Mouse (Mus musculus) E14TG2a.4 (cell line): ENCODE results near the gene Tmem198.

Experiments used
- H3K27me3 ChIP-seq: 2 replicates; pipeline ENCODE4 v1.6.1; 2014; ENCODE audit warnings: low read length, control low read depth; ENCODE audit not compliant: insufficient read depth
- H3K36me3 ChIP-seq: 2 replicates; pipeline ENCODE4 v1.6.1; 2014; ENCODE audit warnings: low read length, control low read depth; ENCODE audit not compliant: insufficient read depth
- H3K4me1 ChIP-seq: replicated peaks from 2 replicates; pipeline ENCODE4 v1.6.1; 2014; ENCODE audit warnings: low read depth, low read length, control low read depth
- H3K4me3 ChIP-seq: replicated peaks from 2 replicates; pipeline ENCODE4 v1.5.1; 2014; ENCODE audit warnings: mild to moderate bottlenecking, low read length
- H3K9me3 ChIP-seq: 2 replicates; pipeline ENCODE4 v1.6.1; 2014; ENCODE audit warnings: low read length, control low read depth
- CTCF ChIP-seq: conservative IDR thresholded peaks from 2 replicates; pipeline ENCODE4 v1.5.1; 2014; ENCODE audit warnings: low read length
- NANOG ChIP-seq: IDR thresholded peaks from 2 replicates; pipeline ENCODE4 v1.6.1; 2014; ENCODE audit warnings: borderline replicate concordance, low read length, mixed read lengths
- POU5F1 ChIP-seq: IDR thresholded peaks from 2 replicates; pipeline ENCODE4 v1.6.1; 2014; ENCODE audit warnings: low read length, borderline replicate concordance

Gene Tmem198

DNA sequence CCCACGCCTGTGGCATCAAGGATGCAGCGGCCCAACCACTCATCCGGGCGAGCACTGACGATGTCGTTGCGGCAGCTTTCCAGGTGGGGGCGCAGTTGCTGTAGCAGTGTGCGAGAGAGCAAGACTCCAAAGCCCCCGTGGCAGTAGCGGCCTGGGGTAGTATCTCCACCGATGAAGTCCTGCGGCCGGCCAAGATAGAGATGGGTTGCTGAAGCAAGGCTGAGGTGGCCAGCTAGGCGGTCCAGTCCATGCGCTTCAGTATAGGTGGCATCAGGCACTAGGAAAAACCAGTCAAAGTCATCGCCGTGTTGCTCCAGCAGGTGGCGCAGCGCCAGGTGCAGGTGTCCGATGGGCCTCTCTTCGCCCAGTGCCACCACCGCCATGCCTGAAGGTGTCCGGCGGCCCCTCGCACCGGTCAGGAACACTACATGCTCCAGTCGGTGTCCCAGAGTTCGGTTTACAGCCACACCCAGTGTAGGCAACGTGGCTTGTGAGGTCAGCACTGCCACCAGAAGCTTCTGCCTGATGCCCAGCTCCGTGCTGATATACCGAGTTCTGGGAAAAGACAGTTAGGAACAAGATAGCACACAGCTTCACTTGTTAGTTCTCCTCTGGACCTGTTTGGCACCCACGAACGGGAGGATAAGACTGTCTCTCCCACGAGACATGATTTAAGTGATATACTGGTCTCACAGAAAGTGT, 1.9 kb upstream of the Tmem198 start:
- H3K36me3 ChIP-seq: peaks cover 47% of the 10 kb centered on the region
- peaks cover 31% of the 10 kb centered on the region for H3K27me3 ChIP-seq
- no peak for TF ChIP-seq POU5F1
- TF ChIP-seq CTCF: peak; percentile 87
- TF ChIP-seq NANOG: no peak
- H3K4me1 ChIP-seq: peaks cover 71% of the 10 kb centered on the region
- H3K9me3 ChIP-seq: no peaks in the 10 kb centered on the region
- H3K4me3 ChIP-seq: peak overlapping the region; percentile 96

- Histone ChIP-seq H3K4me1 (peaks cover 75% of the 10 kb centered on the region), H3K4me3 (peak overlapping the region; percentile 96), H3K36me3 (peaks cover 42% of the 10 kb centered on the region), H3K27me3 (peaks cover 33% of the 10 kb centered on the region), H3K9me3 (no peaks in the 10 kb centered on the region)
- TF ChIP-seq CTCF: no peak
- TF ChIP-seq POU5F1: no peak
- no peak for TF ChIP-seq NANOG
These were observed 1.4 kb upstream of the Tmem198 start for GRCm38 (mm10) chr1:75477966-75478290.

DNA sequence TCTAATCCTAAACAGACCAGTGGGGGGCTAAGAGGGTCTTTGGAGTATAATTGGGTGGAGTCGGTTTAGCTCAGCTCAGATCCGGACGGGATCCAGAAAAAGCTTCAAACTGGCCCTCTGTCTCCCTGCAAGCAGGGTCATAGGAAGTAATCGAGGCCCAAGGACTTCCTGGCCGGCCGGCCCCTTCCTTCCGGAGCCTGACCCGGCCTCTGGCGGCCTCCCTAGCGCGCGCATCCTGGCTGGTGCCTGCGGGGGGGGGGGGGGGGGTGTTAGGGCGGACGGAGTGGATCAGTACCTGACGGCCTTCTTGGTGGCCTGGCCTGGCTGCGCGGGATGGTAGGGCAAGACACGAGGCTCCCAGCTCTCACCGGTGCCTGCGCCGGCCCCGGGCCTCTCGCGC, 835 bp upstream of the Tmem198 start:
- TF ChIP-seq POU5F1 (no peak), NANOG (no peak), CTCF (no peak)
- Histone ChIP-seq H3K27me3 (peaks cover 38% of the 10 kb centered on the region), H3K9me3 (no peaks in the 10 kb centered on the region), H3K4me1 (peaks cover 80% of the 10 kb centered on the region), H3K36me3 (peaks cover 36% of the 10 kb centered on the region), H3K4me3 (peak overlapping the region; percentile 96)

DNA sequence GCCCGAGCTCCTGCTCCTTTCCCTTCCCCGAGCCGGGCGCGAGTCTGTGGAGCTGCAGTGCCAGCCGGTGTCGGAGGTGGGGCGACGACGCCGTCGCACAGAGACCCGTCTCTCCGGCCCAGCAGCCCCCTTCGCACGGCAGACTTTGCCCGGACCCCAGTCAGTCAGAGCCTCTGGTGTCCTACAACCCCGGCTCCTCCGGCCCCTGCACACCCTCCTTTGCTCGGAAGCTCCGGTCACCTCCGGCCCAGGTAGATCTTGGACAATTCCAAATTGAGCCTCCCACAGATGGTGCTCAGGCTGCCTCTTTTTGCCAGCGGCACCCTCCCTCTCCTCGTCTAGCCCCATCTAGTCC, 280 bp downstream of the Tmem198 start:
- TF ChIP-seq POU5F1 (no peak), CTCF (no peak), NANOG (no peak)
- peak overlapping the region; percentile 96 for H3K4me3 ChIP-seq
- no peaks in the 10 kb centered on the region for H3K9me3 ChIP-seq
- peaks cover 74% of the 10 kb centered on the region for H3K4me1 ChIP-seq
- peaks cover 25% of the 10 kb centered on the region for H3K36me3 ChIP-seq
- peaks cover 50% of the 10 kb centered on the region for H3K27me3 ChIP-seq

DNA sequence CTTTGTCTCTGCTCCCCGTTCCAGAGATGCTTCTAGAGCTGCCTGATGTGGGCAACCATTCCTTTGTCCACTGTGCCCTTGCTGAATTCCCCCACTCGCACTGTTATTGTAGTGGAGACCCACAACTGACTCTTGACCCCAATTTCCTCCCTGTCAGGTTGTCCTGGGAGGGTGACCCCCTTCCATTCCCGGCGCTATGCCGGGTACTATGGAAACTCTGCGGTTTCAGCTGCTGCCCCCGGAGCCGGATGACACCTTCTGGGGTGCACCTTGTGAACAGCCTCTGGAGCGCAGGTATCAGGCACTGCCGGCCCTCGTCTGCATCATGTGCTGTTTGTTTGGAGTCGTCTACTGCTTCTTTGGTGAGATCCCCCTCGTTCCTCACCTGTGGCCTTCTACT, 704 bp downstream of the Tmem198 start:
- H3K4me1 ChIP-seq: peaks cover 70% of the 10 kb centered on the region
- H3K4me3 ChIP-seq: peak overlapping the region; percentile 96

GRCm38 (mm10) chr1:75480735-75481134, 1.4 kb downstream of the Tmem198 start:
- no peak for TF ChIP-seq NANOG
- no peak for TF ChIP-seq POU5F1
- no peak for TF ChIP-seq CTCF
- no peak overlapping the region for H3K4me3 ChIP-seq

More for the DNA sequence above, 704 bp downstream of the Tmem198 start:
- no peak for TF ChIP-seq CTCF
- no peak for TF ChIP-seq NANOG
- no peak for TF ChIP-seq POU5F1
- H3K27me3 ChIP-seq: peaks cover 54% of the 10 kb centered on the region
- no peaks in the 10 kb centered on the region for H3K9me3 ChIP-seq
- peaks cover 21% of the 10 kb centered on the region for H3K36me3 ChIP-seq

GRCm38 (mm10) chr1:75486561-75486960, 7.2 kb downstream of the Tmem198 start:
- no peaks in the 10 kb centered on the region for H3K9me3 ChIP-seq
- TF ChIP-seq CTCF (no peak), NANOG (no peak), POU5F1 (no peak)
- H3K36me3 ChIP-seq: no peaks in the 10 kb centered on the region; the same call in 1 of the 2 replicates
- peaks cover 94% of the 10 kb centered on the region for H3K27me3 ChIP-seq
- H3K4me3 ChIP-seq: peak overlapping the region; percentile 88
- peaks cover 65% of the 10 kb centered on the region for H3K4me1 ChIP-seq

More at GRCm38 (mm10) chr1:75480735-75481134, 1.4 kb downstream of the Tmem198 start:
- Histone ChIP-seq H3K27me3 (peaks cover 61% of the 10 kb centered on the region), H3K4me1 (peaks cover 65% of the 10 kb centered on the region), H3K36me3 (peaks cover 14% of the 10 kb centered on the region), H3K9me3 (no peaks in the 10 kb centered on the region)

- H3K4me1 ChIP-seq: peaks cover 66% of the 10 kb centered on the region
- H3K4me3 ChIP-seq: peak overlapping the region; percentile 88
- TF ChIP-seq NANOG (no peak), CTCF (no peak), POU5F1 (no peak)
- H3K36me3 ChIP-seq: no peaks in the 10 kb centered on the region; the same call in 1 of the 2 replicates
- no peaks in the 10 kb centered on the region for H3K9me3 ChIP-seq
- H3K27me3 ChIP-seq: peaks cover 95% of the 10 kb centered on the region
These were observed 7.7 kb downstream of the Tmem198 start for GRCm38 (mm10) chr1:75487040-75487404.

GRCm38 (mm10) chr1:75487405-75488161, 8.3 kb downstream of the Tmem198 start:
- TF ChIP-seq CTCF (no peak), NANOG (no peak), POU5F1 (no peak)
- Histone ChIP-seq H3K4me1 (peaks cover 67% of the 10 kb centered on the region), H3K9me3 (no peaks in the 10 kb centered on the region), H3K36me3 (no peaks in the 10 kb centered on the region; the same call in 1 of the 2 replicates), H3K4me3 (peak overlapping the region; percentile 88), H3K27me3 (peaks cover 95% of the 10 kb centered on the region)
